Mouse (Mus musculus): Measurements from ENCODE around the gene Vim.
"Not testable (repeated sequence)": the region's sequence is repeated elsewhere in the genome, so short reads cannot be mapped to it uniquely, and the experiment has no call there.

Gene Vim

DNA sequence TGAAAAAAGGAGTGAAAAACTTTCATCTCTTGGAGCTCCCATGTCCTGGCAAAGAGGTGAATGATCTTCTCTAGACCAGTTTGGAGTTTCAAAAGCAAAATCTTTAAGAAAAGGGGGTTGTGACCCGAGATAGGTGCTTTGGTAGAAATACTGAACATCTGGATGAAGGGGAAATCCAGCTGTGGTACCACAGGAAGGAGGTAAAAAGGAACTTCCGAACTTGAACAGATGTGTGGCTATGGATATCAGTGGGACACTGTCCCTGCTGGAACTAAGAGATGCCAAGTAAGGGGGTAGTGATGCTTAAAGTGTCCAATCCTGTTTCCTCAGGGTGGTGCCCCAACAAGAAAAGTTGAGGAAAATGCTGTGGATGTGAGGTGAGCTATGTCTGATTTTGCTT is 3.6 kb upstream of the Vim start:
- no peak for DNase-seq (ENCODE audit: low read depth, low spot score)

DNA sequence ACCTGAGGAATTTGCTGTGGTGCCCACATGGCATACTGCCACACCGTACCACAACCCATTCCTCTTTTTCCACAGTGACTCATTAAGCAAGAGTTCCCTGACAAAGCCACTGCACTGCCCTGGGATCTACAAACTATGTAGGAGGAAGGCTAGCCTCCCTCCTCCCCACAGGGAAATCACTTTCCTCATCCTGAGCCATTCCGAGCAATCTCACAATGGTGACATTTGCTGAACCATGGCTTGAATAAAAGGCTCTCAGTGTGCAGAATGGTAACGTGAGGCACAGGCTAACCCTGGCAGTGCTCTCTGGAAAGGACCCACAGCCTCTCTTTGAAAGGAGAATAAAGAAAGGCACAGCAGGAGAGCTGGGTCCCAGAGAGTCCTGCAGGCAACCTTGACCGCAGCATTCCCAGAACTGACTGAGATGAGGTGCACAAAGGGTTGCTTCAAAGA is 1.6 kb upstream of the Vim start:
- no peak for DNase-seq (ENCODE audit: low read depth, low spot score)

DNA sequence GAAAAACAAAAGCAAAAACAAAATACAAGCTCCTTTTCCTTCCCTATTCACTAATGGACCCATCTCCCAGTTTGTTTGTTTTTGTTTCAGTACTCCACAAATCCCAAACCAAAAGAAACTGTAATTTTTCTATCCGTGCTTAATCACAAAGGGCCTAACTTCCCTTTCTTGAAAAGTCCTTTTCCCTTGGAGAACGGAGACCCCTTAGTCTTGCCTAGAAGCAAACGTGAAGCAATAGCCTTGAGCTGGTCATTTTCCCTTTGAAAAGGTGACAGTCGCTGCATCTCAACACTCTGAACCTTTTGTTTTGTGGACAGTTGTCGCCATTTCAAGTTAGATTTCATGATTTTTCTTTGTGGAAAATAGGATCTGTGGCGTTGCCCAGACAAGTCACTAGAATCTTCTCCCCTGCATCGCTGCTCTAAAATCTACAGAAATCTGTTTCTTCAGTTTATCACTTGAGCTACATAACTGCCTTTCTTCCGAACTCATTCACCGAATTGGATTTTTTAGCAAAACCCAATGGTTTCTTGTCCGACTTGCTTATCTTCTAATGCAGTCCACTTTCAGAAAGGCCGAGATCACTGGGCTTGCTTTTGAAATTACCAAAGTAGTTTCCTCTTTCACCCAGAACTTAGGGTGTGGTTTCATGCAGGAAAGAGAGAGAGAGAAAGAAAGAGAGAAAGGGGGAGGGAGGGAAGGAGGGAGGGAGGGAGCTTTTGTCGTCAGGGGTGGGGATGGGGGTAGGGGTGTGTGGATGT is 900 bp upstream of the Vim start:
- DNase-seq (ENCODE audit: low read depth, low spot score) = no peak

DNA sequence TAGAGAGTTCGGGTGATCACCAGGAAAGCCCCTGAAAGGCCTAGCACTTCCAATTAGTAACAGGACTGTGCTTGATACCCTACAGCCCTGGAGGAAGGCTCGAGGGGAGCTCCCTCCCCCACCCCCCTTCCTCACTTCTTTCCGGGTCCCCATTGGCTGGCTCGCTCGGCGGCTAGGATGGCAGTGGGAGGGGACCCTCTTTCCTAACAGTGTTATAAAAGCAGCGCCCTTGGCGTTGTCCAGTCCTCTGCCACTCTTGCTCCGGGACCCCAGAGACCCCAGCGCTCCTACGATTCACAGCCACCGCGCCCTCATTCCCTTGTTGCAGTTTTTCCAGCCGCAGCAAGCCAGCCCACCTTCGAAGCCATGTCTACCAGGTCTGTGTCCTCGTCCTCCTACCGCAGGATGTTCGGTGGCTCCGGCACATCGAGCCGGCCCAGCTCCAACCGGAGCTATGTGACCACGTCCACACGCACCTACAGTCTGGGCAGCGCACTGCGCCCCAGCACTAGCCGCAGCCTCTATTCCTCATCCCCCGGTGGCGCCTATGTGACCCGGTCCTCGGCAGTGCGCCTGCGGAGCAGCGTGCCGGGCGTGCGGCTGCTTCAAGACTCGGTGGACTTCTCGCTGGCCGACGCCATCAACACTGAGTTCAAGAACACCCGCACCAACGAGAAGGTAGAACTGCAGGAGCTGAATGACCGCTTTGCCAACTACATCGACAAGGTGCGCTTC is 506 bp downstream of the Vim start:
- peak; percentile 83 for DNase-seq (ENCODE audit: low read depth, low spot score)

DNA sequence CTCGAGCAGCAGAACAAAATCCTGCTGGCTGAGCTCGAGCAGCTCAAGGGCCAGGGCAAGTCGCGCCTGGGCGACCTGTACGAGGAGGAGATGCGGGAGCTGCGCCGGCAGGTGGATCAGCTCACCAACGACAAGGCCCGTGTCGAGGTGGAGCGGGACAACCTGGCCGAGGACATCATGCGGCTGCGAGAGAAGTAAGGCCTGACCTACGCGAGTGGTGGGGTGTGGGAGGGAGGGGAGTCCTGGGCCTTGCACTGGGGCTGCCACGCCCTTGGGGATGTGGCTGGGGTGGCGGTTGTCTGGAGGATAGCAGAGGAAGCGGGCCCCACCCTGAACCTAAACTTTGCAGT is 1.0 kb downstream of the Vim start:
- DNase-seq (ENCODE audit: low read depth, low spot score) = no peak

DNA sequence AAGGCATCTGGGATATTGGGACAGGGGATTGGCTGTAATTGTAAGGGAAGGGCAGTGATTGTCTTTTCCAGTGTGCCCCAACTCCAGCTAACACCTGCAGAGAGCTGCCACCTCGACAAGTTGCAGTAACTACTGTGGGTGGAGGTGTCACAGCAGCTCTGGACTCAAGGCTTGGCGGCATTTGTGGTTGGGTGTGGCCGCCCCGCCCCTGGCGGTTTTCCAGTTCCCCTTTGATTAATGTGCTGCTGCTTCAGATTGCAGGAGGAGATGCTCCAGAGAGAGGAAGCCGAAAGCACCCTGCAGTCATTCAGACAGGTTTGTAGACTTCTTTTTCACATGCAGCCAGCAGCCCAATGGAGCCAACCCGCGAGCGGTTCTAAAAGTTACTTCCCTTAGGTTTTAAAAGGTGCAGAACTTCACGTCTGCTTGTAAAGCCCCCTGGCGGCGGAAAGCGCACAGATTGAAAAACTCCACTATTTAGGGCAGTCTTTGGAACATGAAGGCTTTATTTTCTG is 1.6 kb downstream of the Vim start:
- peak; percentile 59 for DNase-seq (ENCODE audit: low read depth, low spot score)

DNA sequence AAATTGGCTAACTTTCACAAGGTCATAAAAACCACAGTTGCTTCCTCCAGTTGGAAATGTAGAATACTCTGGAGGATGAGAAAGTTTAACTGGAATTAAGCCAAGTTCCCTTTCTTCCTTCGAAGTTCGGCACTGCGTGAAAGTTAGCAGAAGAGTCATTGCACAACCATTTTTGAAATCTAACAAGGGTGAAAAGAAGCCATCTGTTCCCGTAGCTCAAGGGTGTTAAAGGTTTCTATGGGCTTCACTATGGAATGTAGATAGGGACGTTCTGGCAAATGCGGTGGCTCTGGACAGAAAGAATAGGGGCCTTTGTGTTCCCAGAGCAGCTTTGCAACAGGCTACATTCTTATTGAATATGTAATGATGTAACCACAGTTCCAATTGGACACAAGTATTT is 2.2 kb downstream of the Vim start:
- DNase-seq (ENCODE audit: low read depth, low spot score) = no peak

DNA sequence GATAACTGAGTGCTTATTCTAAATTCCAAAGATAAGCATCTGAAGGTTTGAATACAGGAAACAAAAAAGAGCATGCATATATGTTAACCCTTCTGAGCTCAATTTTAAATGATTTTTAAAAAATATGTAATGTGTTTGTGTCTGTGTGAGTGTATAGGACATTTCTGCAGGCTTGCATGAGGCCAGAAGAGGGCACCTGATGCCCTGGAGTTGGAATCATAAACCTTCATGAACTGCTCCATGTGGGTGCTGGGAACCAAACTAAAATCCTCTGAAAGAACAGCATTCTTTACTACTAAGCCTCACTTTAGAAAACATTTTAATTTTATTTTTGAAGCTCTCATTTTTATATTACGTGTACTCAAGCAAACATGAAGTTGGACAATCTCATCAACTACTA is 3.7 kb downstream of the Vim start:
- DNase-seq (ENCODE audit: low read depth, low spot score) = no peak

DNA sequence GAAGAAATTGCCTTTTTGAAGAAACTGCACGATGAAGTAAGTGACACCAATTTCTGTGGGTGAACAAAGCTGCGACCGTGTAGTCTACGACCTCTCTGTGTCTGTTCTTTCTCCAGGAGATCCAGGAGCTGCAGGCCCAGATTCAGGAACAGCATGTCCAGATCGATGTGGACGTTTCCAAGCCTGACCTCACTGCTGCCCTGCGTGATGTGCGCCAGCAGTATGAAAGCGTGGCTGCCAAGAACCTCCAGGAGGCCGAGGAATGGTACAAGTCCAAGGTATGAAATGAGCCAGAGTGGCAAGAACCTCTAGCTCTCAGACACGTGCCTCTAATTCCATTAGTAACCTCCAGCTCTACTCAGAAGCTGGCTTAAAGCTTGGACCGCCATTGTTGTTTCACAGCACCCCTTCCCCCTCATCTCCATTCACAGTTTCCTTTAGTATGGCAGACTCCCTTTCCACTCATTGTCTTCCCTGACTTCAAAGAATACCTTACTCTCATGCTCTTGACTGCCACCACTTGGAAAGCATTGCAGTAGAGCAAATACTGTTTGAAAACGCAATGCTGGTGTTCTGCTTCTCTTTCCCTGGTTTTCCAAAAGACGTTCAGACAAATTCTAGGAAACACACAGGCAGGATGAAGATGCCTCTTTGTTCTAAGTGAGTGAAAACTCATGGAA is 4.9 kb downstream of the Vim start:
- DNase-seq (ENCODE audit: low read depth, low spot score) = no peak

DNA sequence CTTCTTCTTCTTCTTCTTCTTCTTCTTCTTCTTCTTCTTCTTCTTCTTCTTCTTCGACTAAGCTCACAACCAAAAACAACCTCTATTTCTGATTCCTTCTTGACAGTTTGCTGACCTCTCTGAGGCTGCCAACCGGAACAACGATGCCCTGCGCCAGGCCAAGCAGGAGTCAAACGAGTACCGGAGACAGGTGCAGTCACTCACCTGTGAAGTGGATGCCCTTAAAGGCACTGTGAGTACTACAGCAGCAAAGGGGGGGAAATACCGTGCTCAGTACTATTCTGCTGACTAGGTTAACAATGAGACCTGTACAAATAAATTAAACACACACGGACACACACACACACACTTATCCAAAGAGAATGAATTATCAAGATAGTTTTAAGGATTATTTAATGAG is 5.6 kb downstream of the Vim start:
- DNase-seq (ENCODE audit: low read depth, low spot score) = no peak

DNA sequence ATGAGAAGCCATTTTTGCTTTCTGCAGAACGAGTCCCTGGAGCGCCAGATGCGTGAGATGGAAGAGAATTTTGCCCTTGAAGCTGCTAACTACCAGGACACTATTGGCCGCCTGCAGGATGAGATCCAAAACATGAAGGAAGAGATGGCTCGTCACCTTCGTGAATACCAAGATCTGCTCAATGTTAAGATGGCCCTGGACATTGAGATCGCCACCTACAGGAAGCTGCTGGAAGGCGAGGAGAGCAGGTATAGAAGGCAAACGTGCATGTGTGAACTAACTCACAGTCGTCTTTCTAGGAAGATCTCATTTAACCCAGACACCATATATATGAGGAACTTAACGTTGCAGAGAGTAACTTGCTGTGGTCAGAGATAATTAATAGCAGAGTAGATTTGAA is 6.3 kb downstream of the Vim start:
- no peak for DNase-seq (ENCODE audit: low read depth, low spot score)

DNA sequence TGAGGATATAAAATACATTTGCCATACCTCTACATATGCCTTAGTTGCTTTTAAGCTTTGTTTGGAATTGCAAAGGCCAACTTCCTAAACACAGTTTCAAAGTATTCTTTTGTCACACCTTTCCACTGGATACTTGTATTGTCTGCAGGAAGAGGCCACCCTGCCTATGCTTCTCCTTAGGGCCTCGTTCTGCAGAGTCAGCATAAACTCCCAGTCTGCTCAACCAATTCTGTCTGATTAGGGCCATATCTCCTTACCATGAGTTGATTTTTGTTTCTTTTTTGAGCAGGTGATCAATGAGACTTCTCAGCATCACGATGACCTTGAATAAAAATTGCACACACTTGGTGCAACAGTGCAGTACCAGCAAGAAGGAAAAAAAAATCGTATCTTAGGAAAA is 8.5 kb downstream of the Vim start:
- no peak for DNase-seq (ENCODE audit: low read depth, low spot score)

DNA sequence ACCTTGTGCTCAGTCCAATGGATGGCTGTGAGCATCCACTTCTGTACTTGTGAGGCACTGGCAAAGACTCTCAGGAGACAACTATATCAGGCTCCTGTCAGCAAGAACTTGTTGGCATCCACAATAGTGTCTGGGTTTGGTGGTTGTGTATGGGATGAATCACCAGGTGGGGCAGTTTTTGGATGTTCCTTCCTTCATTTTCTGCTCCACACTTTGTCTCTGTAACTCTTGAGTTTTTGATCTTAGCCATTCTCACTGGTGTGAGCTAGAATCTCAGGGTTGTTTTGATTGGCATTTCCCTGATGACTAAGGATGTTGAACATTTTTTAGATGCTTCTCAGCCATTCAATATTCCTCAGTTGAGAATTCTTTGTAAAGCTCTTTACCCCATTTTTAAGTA is 10.0 kb downstream of the Vim start:
- not testable (repeated sequence) for DNase-seq (ENCODE audit: low read depth, low spot score)

DNA sequence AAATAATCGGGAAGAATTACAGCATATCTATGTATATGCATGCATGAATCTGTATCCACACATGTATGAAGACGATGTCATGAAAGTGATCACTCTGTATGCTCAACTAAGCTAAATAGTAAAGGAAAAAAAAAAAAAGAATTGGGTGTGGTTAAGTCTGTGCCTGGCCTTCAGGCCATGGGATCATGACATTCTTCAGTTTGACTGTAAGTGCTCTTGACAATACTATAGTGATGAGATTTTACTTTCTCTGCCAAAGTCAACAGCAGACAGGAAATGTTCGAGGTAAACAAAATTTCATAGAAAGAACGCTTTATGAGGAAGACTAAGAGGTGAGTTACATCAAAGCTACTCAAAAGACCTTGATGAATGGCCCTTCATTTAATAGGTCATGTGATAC is 19.6 kb downstream of the Vim start:
- DNase-seq (ENCODE audit: low read depth, low spot score) = no peak

DNA sequence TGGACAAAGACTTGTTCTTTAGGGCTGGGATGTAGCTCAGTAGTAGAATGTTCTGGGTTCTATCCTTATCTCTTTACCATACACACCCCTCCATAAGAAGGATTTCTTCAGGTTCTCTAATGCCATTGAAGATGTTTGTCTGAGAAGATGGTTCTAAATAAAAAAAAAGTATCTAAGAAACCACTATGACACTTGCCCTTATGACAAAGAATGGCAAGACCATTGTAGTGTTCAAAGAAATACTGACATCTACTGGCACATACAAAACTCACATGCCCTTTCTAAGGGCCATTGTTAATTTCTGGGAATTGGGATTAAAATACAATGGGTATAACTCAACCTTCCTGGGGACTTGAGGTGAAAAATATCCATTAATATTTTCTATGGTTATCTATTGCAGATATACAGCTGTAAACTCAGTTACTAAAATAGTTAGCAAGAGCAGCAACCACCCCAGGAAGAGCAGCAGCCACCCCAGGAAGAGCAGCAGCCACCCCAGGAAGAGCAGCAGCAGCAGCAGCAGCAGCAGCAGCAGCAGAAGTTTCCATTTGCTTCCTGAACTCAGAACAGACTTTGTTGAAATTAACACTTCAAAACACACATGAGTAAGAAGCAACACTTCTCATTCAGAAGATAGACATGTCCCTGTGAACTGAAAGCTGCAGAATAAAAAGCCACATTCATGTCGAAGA is 23.4 kb downstream of the Vim start:
- DNase-seq (ENCODE audit: low read depth, low spot score) = no peak

DNA sequence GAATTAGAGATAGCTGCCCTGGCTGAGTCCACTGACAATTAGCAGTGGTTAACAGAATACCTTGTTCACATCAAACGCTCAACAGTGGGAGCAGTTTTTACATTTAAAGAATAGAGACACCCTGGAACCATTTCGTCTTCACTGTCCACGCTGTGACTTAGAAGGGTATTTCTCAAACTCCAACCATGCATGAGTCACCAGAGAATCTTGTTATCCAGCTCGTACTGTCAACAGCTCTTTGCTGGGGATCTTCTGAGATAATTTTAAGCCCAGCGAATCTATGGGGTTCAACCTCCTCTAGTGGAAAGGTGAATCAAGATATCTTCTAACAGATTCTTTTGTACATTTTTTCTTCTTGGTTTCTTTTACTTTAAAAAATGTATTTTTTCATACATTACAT is 24.4 kb downstream of the Vim start:
- no peak for DNase-seq (ENCODE audit: low read depth, low spot score)

DNA sequence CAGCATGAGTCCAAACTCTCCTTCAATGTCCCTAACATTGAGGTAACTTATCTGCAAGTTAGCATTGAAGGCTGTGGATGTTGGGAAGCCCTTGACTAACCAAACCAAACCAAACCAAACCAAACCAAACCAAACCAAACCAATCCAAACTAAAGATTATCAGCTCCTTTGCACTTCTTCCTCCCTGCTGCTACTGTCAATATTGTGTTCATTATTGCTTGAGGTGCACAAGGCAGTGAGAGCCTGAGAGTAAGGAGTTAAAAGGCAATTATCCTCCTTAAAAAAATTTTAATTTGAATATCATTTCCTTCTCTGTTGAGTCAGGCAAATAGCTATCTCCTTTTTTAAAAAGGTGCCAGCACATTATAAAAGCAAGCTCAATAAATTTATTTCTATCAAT is 29.4 kb downstream of the Vim start:
- no peak for DNase-seq (ENCODE audit: low read depth, low spot score)

DNA sequence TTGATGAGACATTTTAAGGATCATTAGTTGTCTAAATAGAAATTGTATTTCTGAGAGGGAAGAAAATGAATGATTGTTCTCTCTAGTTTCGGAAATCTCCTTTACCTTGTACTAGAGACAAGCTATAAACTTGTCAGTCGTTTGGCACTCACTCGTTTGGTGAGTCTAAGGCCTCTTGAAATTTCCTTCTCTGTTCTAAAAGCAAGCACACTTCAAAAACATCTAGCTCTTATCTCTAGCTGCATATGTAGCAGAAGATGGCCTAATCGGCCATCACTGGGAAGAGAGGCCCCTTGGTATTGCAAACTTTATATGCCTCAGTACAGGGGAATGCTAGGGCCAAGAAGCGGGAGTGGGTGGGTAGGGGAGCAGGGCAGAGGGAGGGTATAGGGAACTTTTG is 29.9 kb downstream of the Vim start:
- DNase-seq (ENCODE audit: low read depth, low spot score) = not testable (repeated sequence)

DNA sequence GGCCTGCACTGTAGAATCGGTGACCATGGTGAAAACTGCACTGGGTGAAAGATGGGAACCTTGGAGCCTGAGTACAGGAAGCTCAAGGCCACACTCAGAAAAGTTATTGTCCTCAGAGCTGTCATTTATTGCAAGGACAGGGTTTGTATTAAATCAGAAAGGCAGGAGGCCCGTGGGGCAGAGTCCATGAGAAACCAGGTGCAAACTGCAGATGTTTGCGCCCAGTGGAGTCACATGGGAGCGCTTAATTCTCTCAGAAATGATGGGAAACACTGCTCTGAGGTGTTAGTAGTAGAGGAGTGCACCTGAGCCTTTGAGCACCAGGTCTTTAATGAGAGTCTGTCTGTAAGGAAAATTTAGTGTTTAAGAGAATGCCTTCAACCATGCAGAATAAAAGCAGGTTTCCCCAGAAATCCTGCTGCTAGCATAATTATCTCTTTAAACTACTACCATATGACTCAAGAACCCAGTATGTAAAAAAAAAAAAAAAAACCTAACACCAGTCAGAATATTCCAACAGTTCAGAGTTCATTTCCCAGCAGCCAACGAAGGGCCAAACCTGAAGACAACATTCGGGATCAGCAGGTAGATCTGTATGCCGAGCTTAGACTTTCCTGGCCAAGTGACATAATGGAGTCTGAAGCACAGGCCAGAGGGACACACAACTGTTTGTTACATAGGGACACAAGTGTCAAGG is 56.6 kb downstream of the Vim start:
- no peak for DNase-seq (ENCODE audit: low read depth, low spot score)
